Mouse (Mus musculus): ENCODE measurements around the gene Itih4.
A peak's percentile ranks its signal among the peaks of the same experiment; 100 is the strongest.

Gene Itih4

GRCm38 (mm10) chr14:30943860-30944674 is 57.8 kb downstream of the Itih4 start:
- peak; percentile 83 to 84 for DNase-seq

- DNase-seq = no peak
Measured at GRCm38 (mm10) chr14:30944745-30945144, 58.5 kb downstream of the Itih4 start.

DNA sequence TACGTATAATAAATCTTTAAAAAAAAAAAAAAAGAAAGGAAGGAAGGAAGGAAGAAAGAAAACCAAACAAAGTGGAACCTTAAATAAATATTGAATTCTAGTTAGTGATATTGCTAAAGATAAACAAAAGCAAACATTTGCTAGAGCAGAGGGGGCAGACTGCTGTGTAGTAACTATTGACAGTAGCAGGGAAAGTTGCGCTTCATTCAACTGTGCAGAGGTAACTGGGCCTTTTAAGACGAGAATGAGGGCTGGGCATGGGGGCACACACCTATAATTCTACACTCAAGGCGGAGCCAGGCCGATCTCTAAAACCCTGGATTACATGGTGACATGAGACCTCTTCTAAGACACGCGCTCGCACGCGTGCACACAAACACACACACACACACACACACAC is 63.7 kb downstream of the Itih4 start:
- no peak for DNase-seq

- DNase-seq = peak; percentile 96 to 97
Measured at GRCm38 (mm10) chr14:30951154-30951825, 65.0 kb downstream of the Itih4 start, which contains the start of gene Nek4. TSS of gene Nek4 (plus strand) at chr14:30951377.
